Mouse (Mus musculus) hindbrain, embryonic 11.5 days (tissue): ENCODE measurements at regions not wholly inside any gene's neighbourhood (a gene's known extent, or its start where the extent isn't known, plus 50 kb on each side); places are given as distances from the start of the nearest gene placed in this dataset.

Source experiments
- ATAC-seq: fragments of 200-750 bp; cut with Nextera tagmentation; 2 replicates; pipeline ENCODE4 v1.8.0; 2017; ENCODE audit warnings: mild to moderate bottlenecking, moderate TSS enrichment, moderate library complexity; ENCODE audit not compliant: low FRiP score
- DNase-seq: peaks from one replicate; pipeline ENCODE4 v3.0.0-alpha.2; 2015; ENCODE audit warnings: low spot score
- H3K27ac ChIP-seq: fragments of 300-500 bp; sonication (generic); 2 replicates; pipeline ENCODE4 v1.5.1; 2014; ENCODE audit warnings: mild to moderate bottlenecking, low read depth, low read length
- H3K27me3 ChIP-seq: fragments of 300-500 bp; sonication (generic); 2 replicates; pipeline ENCODE4 v1.6.1; 2014; ENCODE audit warnings: mild to moderate bottlenecking, low read length, moderate library complexity, mixed read lengths; ENCODE audit not compliant: control insufficient read depth, insufficient read depth
- H3K36me3 ChIP-seq: fragments of 300-500 bp; sonication (generic); 2 replicates; pipeline ENCODE4 v1.6.1; 2014; ENCODE audit warnings: mild to moderate bottlenecking, low read length, moderate library complexity, mixed read lengths; ENCODE audit not compliant: control insufficient read depth, insufficient read depth
- H3K4me1 ChIP-seq: fragments of 300-500 bp; sonication (generic); replicated peaks from 2 replicates; pipeline ENCODE4 v1.6.1; 2014; ENCODE audit warnings: low read length, mixed read lengths; ENCODE audit not compliant: control insufficient read depth, insufficient read depth
- H3K4me2 ChIP-seq: fragments of 300-500 bp; sonication (generic); replicated peaks from 2 replicates; pipeline ENCODE4 v1.6.1; 2014; ENCODE audit warnings: mild to moderate bottlenecking, low read depth, low read length
- H3K4me3 ChIP-seq: fragments of 300-500 bp; sonication (generic); 2 replicates; pipeline ENCODE4 v1.5.1; 2014; ENCODE audit warnings: low read depth, low read length
- H3K9ac ChIP-seq: fragments of 300-500 bp; sonication (generic); 2 replicates; pipeline ENCODE4 v1.6.1; 2014; ENCODE audit warnings: low read depth, low read length
- H3K9me3 ChIP-seq: fragments of 300-500 bp; sonication (generic); 2 replicates; pipeline ENCODE4 v1.6.1; 2016; ENCODE audit warnings: low read length; ENCODE audit not compliant: control insufficient read depth
- WGBS: fragments of 180-500 bp; shearing (Covaris S2); extraction: QIAGEN DNeasy Blood & Tissue Kit; methylation state at CpG from one replicate; pipeline ENCODE4 v1.1.7; 2014; 5-methylcytosine and 5-hydroxymethylcytosine counted together

DNA sequence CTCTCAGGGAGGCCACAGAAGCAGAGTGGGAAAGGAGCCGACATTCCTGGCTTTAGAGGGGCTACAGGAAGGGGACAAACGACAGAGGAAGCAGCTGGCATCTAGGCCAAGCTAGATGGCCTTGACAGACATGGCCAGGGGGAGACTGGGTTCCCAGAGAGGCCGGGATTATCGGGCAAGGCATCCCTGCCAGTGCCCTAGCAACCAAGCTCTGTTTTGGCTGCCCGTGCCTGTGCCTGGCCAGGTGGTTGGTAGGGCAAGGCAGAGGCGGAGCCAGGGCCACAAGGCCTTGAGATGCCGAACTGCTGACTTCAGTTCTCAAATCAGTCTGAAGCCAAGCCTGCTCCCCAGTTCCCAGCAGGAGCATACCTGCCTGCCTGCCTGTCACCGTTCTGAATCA, 142.7 kb downstream of the Vegfa start:
- ATAC-seq (no peak), DNase-seq (no peak)
- no peak overlapping the region for H3K27ac ChIP-seq

GRCm38 (mm10) chr17:45889051-45889450, 143.1 kb downstream of the Vegfa start:
- Histone ChIP-seq H3K36me3 (no peaks in the 10 kb centered on the region), H3K9me3 (no peaks in the 10 kb centered on the region), H3K4me2 (no peak overlapping the region), H3K4me1 (peaks cover 4% of the 10 kb centered on the region; the same call in 1 of the 2 replicates), H3K27me3 (0 out of 2 replicates have a peak, but pooled peaks cover 2% of the 10 kb centered on the region), H3K9ac (no peak overlapping the region), H3K4me3 (no peak overlapping the region), H3K27ac (no peak overlapping the region)
- DNase-seq (no peak), ATAC-seq (no peak)
- 65% methylated on average over 7 of the region's 7 CpGs for WGBS

More for the DNA sequence above, 142.7 kb downstream of the Vegfa start:
- Histone ChIP-seq H3K9ac (no peak overlapping the region), H3K4me1 (peaks cover 4% of the 10 kb centered on the region; the same call in 1 of the 2 replicates), H3K4me3 (no peak overlapping the region), H3K27me3 (0 out of 2 replicates have a peak, but pooled peaks cover 2% of the 10 kb centered on the region), H3K9me3 (no peaks in the 10 kb centered on the region), H3K4me2 (no peak overlapping the region), H3K36me3 (no peaks in the 10 kb centered on the region)
- WGBS = 56% methylated on average over 8 of the region's 8 CpGs

GRCm38 (mm10) chr17:45886420-45887049, 145.6 kb downstream of the Vegfa start:
- Histone ChIP-seq H3K27me3 (0 out of 2 replicates have a peak, but pooled peaks cover 2% of the 10 kb centered on the region), H3K4me3 (no peak overlapping the region), H3K27ac (peak overlapping the region; percentile 10; the same call in 1 of the 2 replicates), H3K9ac (no peak overlapping the region), H3K9me3 (no peaks in the 10 kb centered on the region), H3K4me2 (peak overlapping the region; percentile 21; the same call in 1 of the 2 replicates), H3K4me1 (peaks cover 4% of the 10 kb centered on the region; the same call in 1 of the 2 replicates), H3K36me3 (no peaks in the 10 kb centered on the region)
- WGBS = 3% methylated on average over 17 of the region's 17 CpGs
- DNase-seq = peak; percentile 55
- no peak for ATAC-seq

DNA sequence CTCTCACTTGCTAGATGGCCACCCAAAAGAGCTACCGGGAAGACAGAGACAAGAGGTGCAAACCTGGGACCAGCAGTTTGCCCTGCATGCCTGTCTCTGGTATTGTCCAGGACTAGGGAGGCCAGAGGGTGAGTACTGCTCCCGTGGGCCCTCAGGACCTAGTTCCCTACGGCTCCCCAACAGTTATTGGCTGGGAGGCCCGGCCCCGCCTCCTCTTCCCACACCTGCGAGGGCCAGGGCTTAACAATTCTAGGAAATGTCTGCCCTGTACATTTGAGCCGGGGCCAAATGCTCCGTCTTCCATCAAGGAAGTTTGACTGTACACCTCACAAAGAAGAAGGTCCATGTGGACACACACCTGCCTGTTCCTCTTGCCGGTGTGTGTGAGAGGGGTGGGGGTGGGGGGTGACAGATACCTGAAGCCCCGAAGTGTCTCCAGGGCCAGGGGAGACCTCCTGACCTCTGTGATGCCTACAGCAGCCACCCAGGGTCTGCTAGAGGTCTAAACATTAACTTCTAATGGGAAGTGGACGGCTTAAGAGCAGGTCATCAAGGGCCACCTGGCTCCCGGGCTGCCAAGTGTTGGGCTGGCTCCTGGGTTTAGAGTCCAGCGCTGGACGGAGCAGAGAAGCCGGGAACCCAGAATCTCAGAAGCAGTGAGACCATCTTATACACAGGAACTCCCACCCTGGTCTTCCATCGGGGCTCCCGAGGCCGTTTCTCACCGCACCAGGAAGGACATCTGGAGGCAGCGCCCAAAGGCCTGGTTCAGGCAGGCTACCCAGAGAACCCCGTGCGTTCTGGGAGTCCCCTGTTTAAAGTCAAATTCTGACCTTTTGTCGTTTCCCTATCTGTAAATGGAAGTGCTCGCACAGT, 146.5 kb downstream of the Vegfa start:
- Histone ChIP-seq H3K4me3 (no peak overlapping the region), H3K4me2 (no peak overlapping the region), H3K27ac (0 out of 2 replicates have a peak overlapping the region, but pooled peaks have one; percentile 10), H3K9me3 (no peaks in the 10 kb centered on the region), H3K27me3 (0 out of 2 replicates have a peak, but pooled peaks cover 2% of the 10 kb centered on the region), H3K36me3 (no peaks in the 10 kb centered on the region), H3K4me1 (peaks cover 4% of the 10 kb centered on the region; the same call in 1 of the 2 replicates), H3K9ac (no peak overlapping the region)
- ATAC-seq (no peak), DNase-seq (no peak)
- whole genome bisulfite sequencing = 52% methylated on average over 24 of the region's 24 CpGs

DNA sequence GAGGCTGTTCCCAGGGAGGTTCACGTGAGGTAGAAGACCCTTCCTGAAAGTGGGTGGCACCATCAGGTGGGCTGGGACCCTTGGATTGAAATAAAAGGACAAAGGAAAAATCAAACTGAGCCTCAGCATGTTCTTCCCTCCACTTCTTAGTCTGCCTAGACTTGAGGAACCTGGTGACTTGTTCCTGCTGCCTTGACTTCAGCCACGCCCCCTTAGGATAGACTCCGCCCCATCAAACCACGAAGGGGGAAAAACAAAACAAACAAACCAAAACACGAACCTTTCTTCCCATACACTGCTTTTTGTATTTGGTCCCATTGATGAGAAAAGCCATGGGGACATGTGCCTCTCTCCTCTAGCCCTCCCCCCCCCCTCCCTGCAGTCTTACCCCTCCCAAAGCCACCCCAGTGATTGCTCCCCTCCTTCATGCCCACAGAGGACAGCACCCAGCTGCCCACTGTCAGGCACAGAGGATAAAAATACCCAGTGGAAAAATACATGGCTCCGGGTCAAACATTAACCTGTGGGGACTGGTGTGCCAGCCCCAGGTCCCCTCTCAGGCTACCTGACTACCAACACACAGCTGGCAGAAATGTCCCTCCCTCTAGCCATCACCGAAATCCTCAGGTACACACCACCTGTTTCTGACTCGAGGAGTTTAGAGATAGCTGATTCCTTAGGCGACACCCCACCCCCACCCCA, 148.0 kb downstream of the Vegfa start:
- peaks cover 4% of the 10 kb centered on the region; the same call in 1 of the 2 replicates for H3K4me1 ChIP-seq
- H3K4me3 ChIP-seq = no peak overlapping the region
- H3K27me3 ChIP-seq = 0 out of 2 replicates have a peak, but pooled peaks cover 2% of the 10 kb centered on the region
- H3K4me2 ChIP-seq = no peak overlapping the region
- no peak overlapping the region for H3K9ac ChIP-seq
- H3K27ac ChIP-seq = no peak overlapping the region
- H3K36me3 ChIP-seq = no peaks in the 10 kb centered on the region
- no peaks in the 10 kb centered on the region for H3K9me3 ChIP-seq
- WGBS = 72% methylated on average over 9 of the region's 9 CpGs
- ATAC-seq = no peak
- DNase-seq = no peak

GRCm38 (mm10) chr17:45882682-45883081, 149.0 kb upstream of the 1600014C23Rik start:
- Histone ChIP-seq H3K9me3 (no peaks in the 10 kb centered on the region), H3K4me1 (peaks cover 4% of the 10 kb centered on the region; the same call in 1 of the 2 replicates), H3K9ac (no peak overlapping the region), H3K27me3 (0 out of 2 replicates have a peak, but pooled peaks cover 2% of the 10 kb centered on the region), H3K4me3 (no peak overlapping the region), H3K27ac (no peak overlapping the region), H3K4me2 (no peak overlapping the region), H3K36me3 (no peaks in the 10 kb centered on the region)
- ATAC-seq = no peak
- 76% methylated on average over 3 of the region's 3 CpGs for WGBS
- no peak for DNase-seq

DNA sequence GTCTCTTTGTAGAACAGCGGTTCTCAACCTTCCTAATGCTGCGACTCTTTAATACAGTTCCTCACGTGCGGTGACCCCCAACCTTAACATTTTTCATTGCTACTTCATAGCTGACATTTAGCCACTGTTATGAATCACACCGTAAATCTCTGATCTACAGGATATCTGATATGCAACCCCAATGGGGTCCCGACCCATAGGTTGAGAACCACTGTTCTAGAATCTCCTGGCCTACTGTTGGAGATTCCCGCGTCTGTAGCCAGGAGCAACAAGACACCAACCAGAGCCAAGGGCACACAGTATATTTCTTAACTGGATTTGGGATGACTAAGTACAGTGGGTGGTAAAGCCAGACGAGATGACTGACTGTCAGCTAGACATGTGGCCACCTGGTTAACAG, 147.6 kb upstream of the 1600014C23Rik start:
- ATAC-seq = no peak
- 93% methylated on average over 9 of the region's 9 CpGs for WGBS

GRCm38 (mm10) chr17:45880761-45881160, 147.1 kb upstream of the 1600014C23Rik start:
- WGBS = 88% methylated on average over 6 of the region's 6 CpGs
- H3K27ac ChIP-seq = no peak overlapping the region
- H3K9ac ChIP-seq = no peak overlapping the region
- H3K27me3 ChIP-seq = no peaks in the 10 kb centered on the region
- H3K4me2 ChIP-seq = no peak overlapping the region
- H3K36me3 ChIP-seq = no peaks in the 10 kb centered on the region
- ATAC-seq (no peak), DNase-seq (no peak)
- no peaks in the 10 kb centered on the region for H3K9me3 ChIP-seq
- H3K4me3 ChIP-seq = no peak overlapping the region
- H3K4me1 ChIP-seq = no peaks in the 10 kb centered on the region

More for the DNA sequence above, 147.6 kb upstream of the 1600014C23Rik start:
- no peak overlapping the region for H3K27ac ChIP-seq
- H3K4me1 ChIP-seq = no peaks in the 10 kb centered on the region
- no peaks in the 10 kb centered on the region for H3K9me3 ChIP-seq
- DNase-seq = no peak
- no peaks in the 10 kb centered on the region for H3K27me3 ChIP-seq
- no peaks in the 10 kb centered on the region for H3K36me3 ChIP-seq
- H3K4me3 ChIP-seq = no peak overlapping the region
- H3K4me2 ChIP-seq = no peak overlapping the region
- no peak overlapping the region for H3K9ac ChIP-seq
